Mouse (Mus musculus): ENCODE results near the gene Chsy1.
A peak's percentile ranks its signal among the peaks of the same experiment; 100 is the strongest.

- TF ChIP-seq MAX (IDR thresholded peaks at IDR 0.05; ENCODE audit: low read depth) (no peak), POLR2A (IDR thresholded peaks at IDR 0.05; ENCODE audit: insufficient read length, low read depth) (peak; percentile 13), USF1 (IDR thresholded peaks at IDR 0.05; ENCODE audit: low read depth) (no peak), SRF (IDR thresholded peaks at IDR 0.05; ENCODE audit: control insufficient read depth, insufficient read length, low read depth) (peak; percentile 85), MYOD1 (IDR thresholded peaks at IDR 0.05; ENCODE audit: control insufficient read depth in 1 of 3, insufficient read length in 2 of 3, low read depth in 2 of 3) (no peak), CEBPB (IDR thresholded peaks at IDR 0.05; ENCODE audit: insufficient read depth, poor library complexity, severe bottlenecking) (no peak), E2F4 (IDR thresholded peaks at IDR 0.05; ENCODE audit: insufficient read depth) (no peak), POLR2AphosphoS2 (IDR thresholded peaks at IDR 0.05; ENCODE audit: insufficient read length, low read depth) (peak; percentile 61)
Measured at GRCm38 (mm10) chr7:66178101-66178500, 68.8 kb downstream of the Chsy1 start.

Measured in myocyte (in vitro differentiated cells).